Mouse (Mus musculus): ENCODE results near the gene Mtx3. TPM values are rescaled to one million over a fixed set of nuclear protein-coding genes. Genes with fewer than 3 reads are reported as not detected.
"Not testable (repeated sequence)": the region's sequence is repeated elsewhere in the genome, so short reads cannot be mapped to it uniquely, and the experiment has no call there.

The Mtx3 gene
- 2.7 and 3.5 TPM in 2 replicates for polyA plus RNA-seq (2016; fragmentation: Nextera tagmentation; extraction: Ambion mirVana)

GRCm38 (mm10) chr13:92844586-92845221, at the start of gene Mtx3:
Mtx3 (plus strand) TSS chr13:92844760.
- H3K9me3 ChIP-seq = no peaks in the 10 kb centered on the region
- H3K27me3 ChIP-seq (ENCODE audit: insufficient read depth, poor library complexity, severe bottlenecking) = no peaks in the 10 kb centered on the region
- DNase-seq (ENCODE audit: low spot score) = peak; percentile 93
- peaks cover 27% of the 10 kb centered on the region for H3K36me3 ChIP-seq
- WGBS = 2% methylated on average over 40 of the region's 40 CpGs
- H3K4me3 ChIP-seq = peak within 1 kb of the TSS; percentile 89
- peak within 1 kb of the TSS; percentile 98 for H3K27ac ChIP-seq
- no peaks in the 10 kb centered on the region for H3K4me1 ChIP-seq

- no peak overlapping the region for H3K27ac ChIP-seq
- DNase-seq (ENCODE audit: low spot score) = no peak
- H3K4me3 ChIP-seq = no peak overlapping the region
- 74% methylated on average over 2 of the region's 2 CpGs for WGBS
- peaks cover 23% of the 10 kb centered on the region for H3K27me3 ChIP-seq (ENCODE audit: insufficient read depth, poor library complexity, severe bottlenecking)
- no peaks in the 10 kb centered on the region for H3K9me3 ChIP-seq
- no peaks in the 10 kb centered on the region for H3K36me3 ChIP-seq
- H3K4me1 ChIP-seq = peaks cover 12% of the 10 kb centered on the region; the same call in 1 of the 2 replicates
These were observed 45.7 kb upstream of the Mtx3 start for GRCm38 (mm10) chr13:92798830-92799229.

GRCm38 (mm10) chr13:92799306-92799925, 45.1 kb upstream of the Mtx3 start:
- Histone ChIP-seq H3K9me3 (no peaks in the 10 kb centered on the region), H3K4me3 (no peak overlapping the region), H3K36me3 (no peaks in the 10 kb centered on the region), H3K27me3 (ENCODE audit: insufficient read depth, poor library complexity, severe bottlenecking) (peaks cover 17% of the 10 kb centered on the region), H3K4me1 (peaks cover 10% of the 10 kb centered on the region; the same call in 1 of the 2 replicates), H3K27ac (no peak overlapping the region)
- 62% methylated on average over 7 of the region's 7 CpGs for WGBS
- no peak for DNase-seq (ENCODE audit: low spot score)

GRCm38 (mm10) chr13:92806785-92807184, 37.8 kb upstream of the Mtx3 start:
- DNase-seq (ENCODE audit: low spot score) = no peak
- Histone ChIP-seq H3K9me3 (no peaks in the 10 kb centered on the region), H3K27ac (no peak overlapping the region), H3K4me3 (no peak overlapping the region), H3K4me1 (peaks cover 7% of the 10 kb centered on the region; the same call in 1 of the 2 replicates), H3K27me3 (ENCODE audit: insufficient read depth, poor library complexity, severe bottlenecking) (no peaks in the 10 kb centered on the region), H3K36me3 (no peaks in the 10 kb centered on the region)

GRCm38 (mm10) chr13:92807849-92808248, 36.7 kb upstream of the Mtx3 start:
- Histone ChIP-seq H3K27ac (no peak overlapping the region), H3K4me3 (no peak overlapping the region), H3K9me3 (no peaks in the 10 kb centered on the region), H3K27me3 (ENCODE audit: insufficient read depth, poor library complexity, severe bottlenecking) (no peaks in the 10 kb centered on the region), H3K4me1 (peaks cover 7% of the 10 kb centered on the region; the same call in 1 of the 2 replicates), H3K36me3 (no peaks in the 10 kb centered on the region)
- WGBS = 93% methylated on average over 3 of the region's 3 CpGs
- DNase-seq (ENCODE audit: low spot score) = no peak

- H3K27me3 ChIP-seq (ENCODE audit: insufficient read depth, poor library complexity, severe bottlenecking); H3K4me3 ChIP-seq; H3K9me3 ChIP-seq; DNase-seq (ENCODE audit: low spot score); H3K36me3 ChIP-seq; H3K27ac ChIP-seq: not testable (repeated sequence)
- peaks cover 10% of the 10 kb centered on the region; the same call in 1 of the 2 replicates for H3K4me1 ChIP-seq
- 26% methylated on average over 1 of the region's 1 CpGs for WGBS
These were observed 34.0 kb upstream of the Mtx3 start for GRCm38 (mm10) chr13:92810592-92810991.

- DNase-seq (ENCODE audit: low spot score) = no peak
- no peaks in the 10 kb centered on the region for H3K9me3 ChIP-seq
- H3K4me1 ChIP-seq = peaks cover 14% of the 10 kb centered on the region
- H3K27ac ChIP-seq = no peak overlapping the region
- no peak overlapping the region for H3K4me3 ChIP-seq
- H3K27me3 ChIP-seq (ENCODE audit: insufficient read depth, poor library complexity, severe bottlenecking) = no peaks in the 10 kb centered on the region
- no peaks in the 10 kb centered on the region for H3K36me3 ChIP-seq
- WGBS = 42% methylated on average over 5 of the region's 5 CpGs
These were observed 28.2 kb upstream of the Mtx3 start for GRCm38 (mm10) chr13:92816329-92816728.

GRCm38 (mm10) chr13:92817357-92817756, 27.2 kb upstream of the Mtx3 start:
- no peak overlapping the region for H3K27ac ChIP-seq
- H3K4me1 ChIP-seq = peaks cover 14% of the 10 kb centered on the region
- H3K9me3 ChIP-seq = no peaks in the 10 kb centered on the region
- no peaks in the 10 kb centered on the region for H3K36me3 ChIP-seq
- no peak overlapping the region for H3K4me3 ChIP-seq
- no peak for DNase-seq (ENCODE audit: low spot score)
- H3K27me3 ChIP-seq (ENCODE audit: insufficient read depth, poor library complexity, severe bottlenecking) = no peaks in the 10 kb centered on the region
- WGBS = 65% methylated on average over 3 of the region's 3 CpGs

GRCm38 (mm10) chr13:92828820-92829219, 15.7 kb upstream of the Mtx3 start:
- Histone ChIP-seq H3K4me3 (no peak overlapping the region), H3K27me3 (ENCODE audit: insufficient read depth, poor library complexity, severe bottlenecking) (no peaks in the 10 kb centered on the region), H3K36me3 (no peaks in the 10 kb centered on the region), H3K27ac (no peak overlapping the region), H3K4me1 (no peaks in the 10 kb centered on the region; the same call in 1 of the 2 replicates), H3K9me3 (no peaks in the 10 kb centered on the region)
- 59% methylated on average over 10 of the region's 10 CpGs for whole genome bisulfite sequencing
- DNase-seq (ENCODE audit: low spot score) = peak; percentile 58

GRCm38 (mm10) chr13:92833162-92833561, 11.4 kb upstream of the Mtx3 start:
- peak; percentile 51 for DNase-seq (ENCODE audit: low spot score)
- H3K27ac ChIP-seq = no peak overlapping the region
- no peaks in the 10 kb centered on the region; the same call in 1 of the 2 replicates for H3K4me1 ChIP-seq
- WGBS = 86% methylated on average over 4 of the region's 4 CpGs
- no peak overlapping the region for H3K4me3 ChIP-seq
- no peaks in the 10 kb centered on the region for H3K9me3 ChIP-seq
- no peaks in the 10 kb centered on the region for H3K27me3 ChIP-seq (ENCODE audit: insufficient read depth, poor library complexity, severe bottlenecking)
- no peaks in the 10 kb centered on the region for H3K36me3 ChIP-seq

- H3K9me3 ChIP-seq = no peaks in the 10 kb centered on the region
- peaks cover 45% of the 10 kb centered on the region for H3K36me3 ChIP-seq
- no peaks in the 10 kb centered on the region for H3K27me3 ChIP-seq (ENCODE audit: insufficient read depth, poor library complexity, severe bottlenecking)
- 90% methylated on average over 4 of the region's 4 CpGs for WGBS
- H3K4me1 ChIP-seq = no peaks in the 10 kb centered on the region
- H3K27ac ChIP-seq = no peak overlapping the region
- DNase-seq (ENCODE audit: low spot score) = no peak
- no peak overlapping the region for H3K4me3 ChIP-seq
These were observed 1.9 kb downstream of the Mtx3 start for GRCm38 (mm10) chr13:92846438-92846837.

GRCm38 (mm10) chr13:92847336-92847735, 2.8 kb downstream of the Mtx3 start:
- Histone ChIP-seq H3K4me3 (no peak overlapping the region), H3K4me1 (no peaks in the 10 kb centered on the region), H3K27ac (no peak overlapping the region), H3K9me3 (no peaks in the 10 kb centered on the region), H3K36me3 (peaks cover 47% of the 10 kb centered on the region), H3K27me3 (ENCODE audit: insufficient read depth, poor library complexity, severe bottlenecking) (no peaks in the 10 kb centered on the region)
- DNase-seq (ENCODE audit: low spot score) = no peak
- WGBS = 86% methylated on average over 7 of the region's 7 CpGs

GRCm38 (mm10) chr13:92848002-92848401, 3.4 kb downstream of the Mtx3 start:
- H3K36me3 ChIP-seq = peaks cover 54% of the 10 kb centered on the region
- H3K9me3 ChIP-seq = no peaks in the 10 kb centered on the region
- no peak overlapping the region for H3K4me3 ChIP-seq
- 62% methylated on average over 5 of the region's 5 CpGs for WGBS
- H3K4me1 ChIP-seq = no peaks in the 10 kb centered on the region
- peak; percentile 80 for DNase-seq (ENCODE audit: low spot score)
- H3K27ac ChIP-seq = no peak overlapping the region
- H3K27me3 ChIP-seq (ENCODE audit: insufficient read depth, poor library complexity, severe bottlenecking) = no peaks in the 10 kb centered on the region
